Mouse (Mus musculus) heart, adult 2 months (tissue): ENCODE data around the gene Amacr.

Source experiments
- CTCF ChIP-seq: fragments of 200-600 bp; IDR thresholded peaks from 2 replicates; pipeline ENCODE4 v1.8.1; 2022; ENCODE audit warnings: antibody characterized with exemption, mild to moderate bottlenecking, moderate library complexity
- EP300 ChIP-seq: fragments of 200-500 bp; IDR thresholded peaks from 2 replicates; pipeline ENCODE4 v1.6.1; 2011; ENCODE audit warnings: low read depth, low read length, control low read depth; ENCODE audit not compliant: insufficient read depth
- POLR2A ChIP-seq: fragments of 200-500 bp; IDR thresholded peaks from 2 replicates; pipeline ENCODE4 v1.6.1; 2011; ENCODE audit warnings: mild to moderate bottlenecking, low read depth, low read length, control low read depth; ENCODE audit not compliant: insufficient read depth

- TF ChIP-seq CTCF (no peak), POLR2A (no peak), EP300 (no peak)
Measured at GRCm38 (mm10) chr15:10955156-10955555, 26.4 kb upstream of the Amacr start.
